Mouse (Mus musculus): ENCODE measurements around the gene Olfr103.

Gene Olfr103

GRCm38 (mm10) chr17:37339598-37339997 is at the start of gene Olfr103:
Gene Olfr103, minus strand, starts transcription at chr17:37339698.
- in situ Hi-C loops (cut with MboI, MseI) = no loop called here

GRCm38 (mm10) chr17:37378733-37379132 is 39.2 kb upstream of the Olfr103 start, which contains the start of gene Olfr105-ps:
Gene Olfr105-ps, plus strand, starts transcription at chr17:37379033.
- in situ Hi-C loops (cut with MboI, MseI) = no loop called here

- in situ Hi-C loops (cut with MboI, MseI) = no loop called here
Observed at GRCm38 (mm10) chr17:37359282-37359681, 19.8 kb upstream of the Olfr103 start, which contains the start of gene Olfr104-ps. Gene Olfr104-ps, plus strand, starts transcription at chr17:37359582.

GRCm38 (mm10) chr17:37316954-37317353 is 22.5 kb downstream of the Olfr103 start, which contains the start of gene Olfr102:
Gene Olfr102, minus strand, starts transcription at chr17:37317054.
- in situ Hi-C loops (cut with MboI, MseI) = no loop called here

GRCm38 (mm10) chr17:37310146-37310699 is 29.3 kb downstream of the Olfr103 start:
- in situ Hi-C loops (cut with MboI, MseI) = no loop called here

- in situ Hi-C loops (cut with MboI, MseI) = no loop called here
Observed at GRCm38 (mm10) chr17:37308483-37308882, 31.0 kb downstream of the Olfr103 start.

- in situ Hi-C loops (cut with MboI, MseI) = no loop called here
Observed at GRCm38 (mm10) chr17:37304213-37304612, 35.3 kb downstream of the Olfr103 start, which contains the start of gene Olfr101. Gene Olfr101, minus strand, starts transcription at chr17:37304313.

All from T-helper 2 cell (primary cell).